Mouse (Mus musculus) liver, adult 2 months (tissue): ENCODE results near the gene Cd63. TPM values are rescaled to one million over a fixed set of nuclear protein-coding genes. Genes with fewer than 3 reads are reported as not detected.

Experiments used
- DNase-seq: peaks from one replicate; pipeline ENCODE4 v3.0.0-alpha.2; 2011; ENCODE audit warnings: low read depth, low spot score; ENCODE audit errors: extremely low read depth
- H3K27ac ChIP-seq: fragments of 200-500 bp; replicated peaks from 2 replicates; pipeline ENCODE4 v1.5.1; 2012; ENCODE audit warnings: low read depth, mild to moderate bottlenecking, control low read depth, inconsistent platforms, low read length; ENCODE audit not compliant: insufficient read depth
- H3K27me3 ChIP-seq: fragments of 200-500 bp; 2 replicates; pipeline ENCODE4 v1.6.1; 2012; ENCODE audit warnings: mild to moderate bottlenecking, moderate library complexity, low read length, inconsistent platforms; ENCODE audit not compliant: control insufficient read depth, insufficient read depth
- H3K36me3 ChIP-seq: fragments of 200-500 bp; 2 replicates; pipeline ENCODE4 v1.6.1; 2012; ENCODE audit warnings: low read length, inconsistent platforms; ENCODE audit not compliant: control insufficient read depth, insufficient read depth
- H3K4me1 ChIP-seq: fragments of 200-500 bp; 2 replicates; pipeline ENCODE4 v1.6.1; 2011; ENCODE audit warnings: low read length; ENCODE audit not compliant: control insufficient read depth, insufficient read depth
- H3K4me3 ChIP-seq: fragments of 200-500 bp; 2 replicates; pipeline ENCODE4 v1.5.1; 2011; ENCODE audit warnings: low read depth, mild to moderate bottlenecking, control low read depth, low read length, moderate library complexity; ENCODE audit not compliant: insufficient read depth
- H3K79me2 ChIP-seq: fragments of 200-500 bp; 2 replicates; pipeline ENCODE4 v1.6.1; 2012; ENCODE audit warnings: inconsistent platforms, mild to moderate bottlenecking, low read length, moderate library complexity; ENCODE audit not compliant: control insufficient read depth, insufficient read depth
- H3K9ac ChIP-seq: fragments of 200-500 bp; 2 replicates; pipeline ENCODE4 v1.6.1; 2012; ENCODE audit warnings: low read depth, mild to moderate bottlenecking, control low read depth, inconsistent platforms, low read length
- CTCF ChIP-seq: fragments of 200-500 bp; IDR thresholded peaks from 2 replicates; pipeline ENCODE4 v1.5.1; 2011; ENCODE audit warnings: low read depth, low read length, control low read depth
- POLR2A ChIP-seq: fragments of 200-500 bp; IDR thresholded peaks from 2 replicates; pipeline ENCODE4 v1.6.1; 2011; ENCODE audit warnings: low read length, control low read depth; ENCODE audit not compliant: insufficient read depth; ENCODE audit errors: extremely low read depth
- WGBS: fragments of 180-500 bp; shearing (Covaris S2); methylation state at CpG from one replicate; pipeline ENCODE4 v1.1.7; 2018; 5-methylcytosine and 5-hydroxymethylcytosine counted together
- polyA plus RNA-seq: library from polyadenylated mRNA; depleted of rRNA; stranded (reverse); fragments of >200 nt; gene quantifications from 2 replicates; pipeline ENCODE4 v1.2.3, GENCODE M21; 2012
- total RNA-seq: library from RNA; depleted of rRNA; stranded (reverse); fragments of >200 nt; gene quantifications from 2 replicates; pipeline ENCODE4 v1.2.3, GENCODE M21; 2014

Gene Cd63
- total and polyA plus RNA-seq, 2 experiments = 4.1 to 4.4 TPM

DNA sequence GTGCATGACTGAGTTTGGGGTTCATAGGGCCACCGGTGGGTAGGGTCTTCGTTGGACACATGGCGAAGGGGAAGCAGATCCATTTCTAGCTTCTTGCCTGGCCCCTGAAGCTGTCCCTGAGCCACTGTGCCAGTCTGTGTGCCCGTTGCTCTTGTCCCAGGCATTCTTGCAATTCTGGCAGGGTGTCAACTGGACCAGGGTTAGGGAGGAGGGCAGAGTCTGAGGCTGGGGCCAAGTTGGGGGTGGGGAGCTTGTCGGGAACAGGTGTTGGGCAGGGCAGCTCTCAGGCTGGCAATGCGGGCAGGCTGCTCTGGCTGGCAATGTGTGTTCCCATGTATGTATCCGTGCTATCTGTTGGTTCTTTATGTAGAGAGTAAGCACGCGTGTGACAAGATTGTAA lies 37.7 kb downstream of the Cd63 start:
- 34% methylated on average over 9 of the region's 9 CpGs for WGBS
- TF ChIP-seq CTCF = no peak
- TF ChIP-seq POLR2A = 0 out of 2 replicates have a peak, but pooled peaks have one; percentile 11
- H3K27me3 ChIP-seq = no peaks in the 10 kb centered on the region
- peak overlapping the region; percentile 68 for H3K27ac ChIP-seq
- H3K4me1 ChIP-seq = peaks cover 9% of the 10 kb centered on the region
- no peaks in the 10 kb centered on the region for H3K36me3 ChIP-seq
- no peak overlapping the region for H3K4me3 ChIP-seq
- H3K9ac ChIP-seq = no peak overlapping the region
- peak; percentile 97 for DNase-seq
- no peaks in the 10 kb centered on the region; the same call in 1 of the 2 replicates for H3K79me2 ChIP-seq

DNA sequence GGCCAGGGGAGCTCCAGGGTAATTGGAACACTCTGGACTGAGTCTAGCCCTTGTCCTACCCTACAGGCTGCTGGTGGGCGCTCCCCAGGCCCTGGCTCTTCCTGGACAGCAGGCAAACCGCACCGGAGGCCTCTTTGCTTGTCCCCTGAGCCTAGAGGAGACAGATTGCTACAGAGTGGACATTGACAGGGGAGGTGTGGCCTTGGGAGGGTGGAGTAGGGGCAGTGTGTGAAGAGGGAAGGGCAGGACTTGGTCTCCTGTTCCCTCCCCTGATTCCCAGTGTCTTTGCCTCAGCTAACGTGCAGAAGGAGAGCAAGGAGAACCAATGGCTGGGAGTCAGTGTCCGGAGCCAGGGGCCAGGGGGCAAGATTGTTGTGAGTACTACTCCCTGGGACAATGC lies 38.2 kb downstream of the Cd63 start:
- no peaks in the 10 kb centered on the region for H3K36me3 ChIP-seq
- peak; percentile 95 for DNase-seq
- peak overlapping the region; percentile 52 for H3K9ac ChIP-seq
- no peaks in the 10 kb centered on the region; the same call in 1 of the 2 replicates for H3K79me2 ChIP-seq
- TF ChIP-seq POLR2A (peak; percentile 69; the same call in 1 of the 2 replicates), CTCF (no peak)
- 20% methylated on average over 5 of the region's 5 CpGs for WGBS
- peak overlapping the region; percentile 33; the same call in 1 of the 2 replicates for H3K4me3 ChIP-seq
- H3K4me1 ChIP-seq = peaks cover 9% of the 10 kb centered on the region
- no peaks in the 10 kb centered on the region for H3K27me3 ChIP-seq
- peak overlapping the region; percentile 68 for H3K27ac ChIP-seq

DNA sequence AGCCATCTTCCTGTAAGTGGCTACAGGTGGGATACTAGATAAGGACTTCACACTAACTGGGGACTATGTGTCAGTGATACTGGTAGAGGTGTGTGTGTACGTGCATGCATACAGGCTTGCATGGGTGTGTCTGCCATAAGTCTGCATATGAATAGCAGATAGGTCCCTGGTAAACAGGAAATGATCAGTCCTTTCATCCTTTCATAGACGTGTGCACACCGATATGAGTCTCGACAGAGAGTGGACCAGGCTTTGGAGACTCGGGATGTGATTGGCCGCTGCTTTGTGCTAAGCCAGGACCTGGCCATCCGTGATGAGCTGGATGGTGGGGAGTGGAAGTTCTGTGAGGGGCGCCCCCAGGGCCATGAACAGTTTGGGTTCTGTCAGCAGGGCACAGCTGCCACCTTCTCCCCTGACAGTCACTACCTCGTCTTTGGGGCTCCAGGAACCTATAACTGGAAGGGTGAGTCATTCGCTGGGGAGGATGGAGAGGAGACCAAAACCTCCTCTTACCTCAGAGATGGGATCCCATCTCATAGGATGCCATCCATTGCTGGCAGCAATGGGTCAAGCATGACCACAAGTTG lies 39.8 kb downstream of the Cd63 start:
- H3K4me1 ChIP-seq = 0 out of 2 replicates have a peak, but pooled peaks cover 3% of the 10 kb centered on the region
- no peak overlapping the region for H3K27ac ChIP-seq
- no peaks in the 10 kb centered on the region for H3K27me3 ChIP-seq
- no peak overlapping the region for H3K4me3 ChIP-seq
- WGBS = 80% methylated on average over 10 of the region's 10 CpGs
- TF ChIP-seq CTCF (no peak), POLR2A (no peak)
- H3K9ac ChIP-seq = no peak overlapping the region
- H3K36me3 ChIP-seq = no peaks in the 10 kb centered on the region
- H3K79me2 ChIP-seq = no peaks in the 10 kb centered on the region; the same call in 1 of the 2 replicates
- no peak for DNase-seq

DNA sequence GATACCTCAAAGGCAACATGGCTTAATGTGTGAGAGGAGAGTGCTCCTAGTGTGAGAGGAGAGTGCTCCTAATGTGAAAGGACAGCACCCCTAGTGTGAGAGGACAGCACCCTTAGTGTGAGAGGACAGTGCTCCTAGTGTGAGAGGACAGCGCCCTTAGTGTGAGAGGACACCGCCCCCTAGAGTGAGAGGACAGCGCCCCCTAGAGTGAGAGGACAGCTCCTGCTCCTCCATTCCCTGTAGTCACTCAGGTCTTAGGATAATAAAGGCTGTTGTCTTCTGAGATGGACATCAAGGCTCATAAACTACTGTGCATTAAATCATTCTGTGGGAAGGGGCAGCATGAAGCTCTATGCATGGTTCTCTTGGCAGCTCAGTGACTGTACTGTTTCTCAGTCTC lies 44.9 kb downstream of the Cd63 start:
- no peak for TF ChIP-seq POLR2A
- TF ChIP-seq CTCF = peak; percentile 96
- H3K36me3 ChIP-seq = no peaks in the 10 kb centered on the region
- no peak overlapping the region for H3K27ac ChIP-seq
- H3K27me3 ChIP-seq = no peaks in the 10 kb centered on the region
- no peaks in the 10 kb centered on the region for H3K4me1 ChIP-seq
- no peak overlapping the region for H3K4me3 ChIP-seq
- peak; percentile 61 for DNase-seq
- WGBS = 14% methylated on average over 3 of the region's 3 CpGs
- no peaks in the 10 kb centered on the region; the same call in 1 of the 2 replicates for H3K79me2 ChIP-seq
- no peak overlapping the region for H3K9ac ChIP-seq

DNA sequence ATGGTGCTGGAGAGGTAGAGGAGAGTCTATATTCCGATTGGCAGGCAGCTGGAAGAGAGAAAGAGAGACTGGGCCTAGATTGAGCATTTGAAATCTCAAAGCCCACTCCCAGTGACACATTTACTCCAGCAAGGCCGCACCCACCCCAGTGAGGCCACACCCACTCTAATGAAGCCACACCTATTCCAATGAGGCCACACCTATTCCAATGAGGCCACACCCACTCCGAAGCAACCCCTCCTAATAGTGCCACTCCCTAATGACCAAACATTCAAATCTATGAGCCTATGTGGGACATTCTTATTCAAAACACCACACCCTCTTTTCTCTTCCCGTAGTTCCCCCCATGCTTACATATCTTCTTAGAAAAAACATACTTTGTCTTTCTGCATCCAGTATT lies 46.7 kb downstream of the Cd63 start:
- no peak for DNase-seq
- Histone ChIP-seq H3K27ac (no peak overlapping the region), H3K36me3 (no peaks in the 10 kb centered on the region), H3K79me2 (no peaks in the 10 kb centered on the region), H3K4me1 (no peaks in the 10 kb centered on the region), H3K9ac (no peak overlapping the region), H3K4me3 (no peak overlapping the region), H3K27me3 (no peaks in the 10 kb centered on the region)
- WGBS = 87% methylated on average over 4 of the region's 4 CpGs
- TF ChIP-seq CTCF (no peak), POLR2A (no peak)

DNA sequence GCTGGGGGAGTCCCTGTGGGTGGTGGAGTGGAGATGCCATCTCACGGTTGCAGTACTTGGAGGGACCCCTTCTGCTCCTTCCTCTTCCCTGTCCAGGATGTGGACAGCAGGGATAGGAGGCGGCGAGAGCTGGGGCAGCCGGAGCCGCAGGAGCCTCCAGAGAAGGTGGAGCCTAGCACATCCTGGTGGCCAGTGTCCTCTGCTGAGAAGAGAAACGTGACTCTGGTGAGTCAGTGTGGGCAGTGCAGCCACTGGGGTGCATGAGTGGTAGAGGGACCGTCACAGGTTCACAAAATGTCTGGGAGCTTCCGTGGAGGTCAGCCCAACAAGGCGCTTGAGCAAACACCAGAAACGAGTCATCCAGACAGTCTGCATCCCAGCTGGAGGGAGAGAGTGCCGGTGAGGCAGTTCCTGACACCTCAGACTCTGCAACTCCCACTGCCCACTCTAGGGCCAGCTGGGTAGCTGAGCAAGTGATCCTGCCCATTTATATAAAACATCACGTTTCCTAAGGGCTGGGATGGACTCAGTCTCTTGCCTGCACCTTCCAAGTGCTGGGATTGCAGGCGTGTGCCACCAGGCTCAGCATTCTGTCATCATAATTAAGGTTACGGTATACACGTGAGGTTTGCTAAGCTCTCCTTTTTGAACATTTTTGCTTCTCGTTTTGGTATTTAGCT lies 49.6 kb downstream of the Cd63 start:
- TF ChIP-seq POLR2A (no peak), CTCF (no peak)
- H3K9ac ChIP-seq = no peak overlapping the region
- H3K4me3 ChIP-seq = no peak overlapping the region
- H3K27ac ChIP-seq = no peak overlapping the region
- WGBS = 67% methylated on average over 16 of the region's 16 CpGs
- no peaks in the 10 kb centered on the region for H3K27me3 ChIP-seq
- H3K4me1 ChIP-seq = no peaks in the 10 kb centered on the region
- H3K36me3 ChIP-seq = no peaks in the 10 kb centered on the region
- no peaks in the 10 kb centered on the region for H3K79me2 ChIP-seq
- DNase-seq = no peak
